Mouse (Mus musculus) limb, embryonic 10.5 days (tissue): Measurements from ENCODE around the gene Slc44a3. TPM values are rescaled to one million over a fixed set of nuclear protein-coding genes. Genes with fewer than 3 reads are reported as not detected.

Experiments used
- DNase-seq: peaks from one replicate; pipeline ENCODE4 v3.0.0-alpha.2; 2017; ENCODE audit warnings: low spot score
- H3K27ac ChIP-seq: fragments of 300-500 bp; sonication (generic); 2 replicates; pipeline ENCODE4 v1.5.1; 2016; ENCODE audit warnings: mild to moderate bottlenecking
- H3K27me3 ChIP-seq: fragments of 300-500 bp; sonication (generic); 2 replicates; pipeline ENCODE4 v1.6.1; 2016; ENCODE audit warnings: low read depth, mild to moderate bottlenecking; ENCODE audit not compliant: poor library complexity, severe bottlenecking
- H3K36me3 ChIP-seq: fragments of 300-500 bp; sonication (generic); 2 replicates; pipeline ENCODE4 v1.6.1; 2016; ENCODE audit warnings: mild to moderate bottlenecking, moderate library complexity
- H3K4me1 ChIP-seq: fragments of 300-500 bp; sonication (generic); 2 replicates; pipeline ENCODE4 v1.6.1; 2016
- H3K4me3 ChIP-seq: fragments of 300-500 bp; sonication (generic); 2 replicates; pipeline ENCODE4 v1.5.1; 2016; ENCODE audit warnings: mild to moderate bottlenecking, moderate library complexity
- H3K9me3 ChIP-seq: fragments of 300-500 bp; sonication (generic); replicated peaks from 2 replicates; pipeline ENCODE4 v1.6.1; 2016; ENCODE audit warnings: mild to moderate bottlenecking
- WGBS: fragments of 180-500 bp; shearing (Covaris S2); methylation state at CpG from one replicate; pipeline ENCODE4 v1.1.7; 2016; 5-methylcytosine and 5-hydroxymethylcytosine counted together
- polyA plus RNA-seq: library from polyadenylated mRNA; unstranded; fragments of >200 nt; fragmentation: Nextera tagmentation; extraction: Ambion mirVana; gene quantifications from 2 replicates; pipeline ENCODE4 v1.2.1, GENCODE M21; 2016

The Slc44a3 gene
- 0.23 and 0.53 TPM in 2 replicates for polyA plus RNA-seq

- Histone ChIP-seq H3K27ac (no peak within 1 kb of the TSS; the same call in 1 of the 2 replicates), H3K36me3 (no peaks in the 10 kb centered on the region), H3K4me3 (peak within 1 kb of the TSS; percentile 41), H3K4me1 (peaks cover 20% of the 10 kb centered on the region), H3K9me3 (no peaks in the 10 kb centered on the region), H3K27me3 (peaks cover 44% of the 10 kb centered on the region)
- 2% methylated on average over 24 of the region's 24 CpGs for WGBS
- DNase-seq: peak; percentile 45
Observed at GRCm38 (mm10) chr3:121532176-121532575, at the start of gene Slc44a3. TSS of gene Slc44a3 (minus strand) at chr3:121532404.

- Histone ChIP-seq H3K4me1 (peaks cover 41% of the 10 kb centered on the region), H3K4me3 (no peak overlapping the region), H3K36me3 (no peaks in the 10 kb centered on the region), H3K9me3 (no peaks in the 10 kb centered on the region), H3K27me3 (no peaks in the 10 kb centered on the region), H3K27ac (no peak overlapping the region)
- DNase-seq: no peak
- WGBS: 92% methylated on average over 6 of the region's 6 CpGs
Observed at GRCm38 (mm10) chr3:121579880-121580549, 47.8 kb upstream of the Slc44a3 start.

GRCm38 (mm10) chr3:121579402-121579801 lies 47.2 kb upstream of the Slc44a3 start:
- 92% methylated on average over 5 of the region's 5 CpGs for WGBS
- no peaks in the 10 kb centered on the region for H3K9me3 ChIP-seq
- no peaks in the 10 kb centered on the region for H3K27me3 ChIP-seq
- DNase-seq: no peak
- H3K27ac ChIP-seq: no peak overlapping the region
- peaks cover 35% of the 10 kb centered on the region for H3K4me1 ChIP-seq
- no peak overlapping the region for H3K4me3 ChIP-seq
- no peaks in the 10 kb centered on the region for H3K36me3 ChIP-seq

GRCm38 (mm10) chr3:121578706-121579105 lies 46.5 kb upstream of the Slc44a3 start:
- peaks cover 28% of the 10 kb centered on the region for H3K4me1 ChIP-seq
- WGBS: 62% methylated on average over 4 of the region's 5 CpGs
- no peaks in the 10 kb centered on the region for H3K27me3 ChIP-seq
- H3K4me3 ChIP-seq: no peak overlapping the region
- no peak overlapping the region for H3K27ac ChIP-seq
- H3K36me3 ChIP-seq: no peaks in the 10 kb centered on the region
- DNase-seq: no peak
- no peaks in the 10 kb centered on the region for H3K9me3 ChIP-seq

GRCm38 (mm10) chr3:121577641-121578040 lies 45.4 kb upstream of the Slc44a3 start:
- H3K9me3 ChIP-seq: no peaks in the 10 kb centered on the region
- no peaks in the 10 kb centered on the region for H3K36me3 ChIP-seq
- H3K4me3 ChIP-seq: no peak overlapping the region
- H3K27ac ChIP-seq: peak overlapping the region; percentile 89
- no peaks in the 10 kb centered on the region for H3K27me3 ChIP-seq
- peaks cover 26% of the 10 kb centered on the region for H3K4me1 ChIP-seq
- WGBS: 72% methylated on average over 5 of the region's 5 CpGs
- DNase-seq: no peak

- Histone ChIP-seq H3K36me3 (no peaks in the 10 kb centered on the region), H3K4me1 (peaks cover 26% of the 10 kb centered on the region), H3K27ac (peak overlapping the region; percentile 89), H3K27me3 (no peaks in the 10 kb centered on the region), H3K9me3 (no peaks in the 10 kb centered on the region), H3K4me3 (no peak overlapping the region)
- WGBS: 17% methylated on average over 10 of the region's 10 CpGs
- DNase-seq: peak; percentile 86
Observed at GRCm38 (mm10) chr3:121577032-121577591, 44.9 kb upstream of the Slc44a3 start.

GRCm38 (mm10) chr3:121576367-121576766 lies 44.2 kb upstream of the Slc44a3 start:
- Histone ChIP-seq H3K36me3 (no peaks in the 10 kb centered on the region), H3K27me3 (no peaks in the 10 kb centered on the region), H3K27ac (peak overlapping the region; percentile 89), H3K9me3 (no peaks in the 10 kb centered on the region), H3K4me1 (peaks cover 26% of the 10 kb centered on the region), H3K4me3 (no peak overlapping the region)
- WGBS: 48% methylated on average over 6 of the region's 6 CpGs
- peak; percentile 41 for DNase-seq

GRCm38 (mm10) chr3:121574386-121574785 lies 42.2 kb upstream of the Slc44a3 start:
- no peak overlapping the region for H3K27ac ChIP-seq
- H3K4me1 ChIP-seq: peaks cover 26% of the 10 kb centered on the region
- H3K9me3 ChIP-seq: no peaks in the 10 kb centered on the region
- WGBS: 88% methylated on average over 4 of the region's 4 CpGs
- no peak for DNase-seq
- H3K27me3 ChIP-seq: no peaks in the 10 kb centered on the region
- no peaks in the 10 kb centered on the region for H3K36me3 ChIP-seq
- H3K4me3 ChIP-seq: no peak overlapping the region

- Histone ChIP-seq H3K4me1 (peaks cover 26% of the 10 kb centered on the region), H3K4me3 (no peak overlapping the region), H3K27me3 (no peaks in the 10 kb centered on the region), H3K27ac (no peak overlapping the region), H3K9me3 (no peaks in the 10 kb centered on the region), H3K36me3 (no peaks in the 10 kb centered on the region)
- DNase-seq: no peak
- 88% methylated on average over 7 of the region's 7 CpGs for WGBS
Observed at GRCm38 (mm10) chr3:121573858-121574257, 41.7 kb upstream of the Slc44a3 start.

GRCm38 (mm10) chr3:121571491-121571890 lies 39.3 kb upstream of the Slc44a3 start:
- no peaks in the 10 kb centered on the region for H3K27me3 ChIP-seq
- DNase-seq: no peak
- H3K27ac ChIP-seq: no peak overlapping the region
- WGBS: 92% methylated on average over 4 of the region's 4 CpGs
- peaks cover 7% of the 10 kb centered on the region for H3K4me1 ChIP-seq
- no peaks in the 10 kb centered on the region for H3K9me3 ChIP-seq
- H3K36me3 ChIP-seq: no peaks in the 10 kb centered on the region
- H3K4me3 ChIP-seq: no peak overlapping the region

- Histone ChIP-seq H3K4me1 (no peaks in the 10 kb centered on the region; the same call in 1 of the 2 replicates), H3K9me3 (no peaks in the 10 kb centered on the region), H3K4me3 (no peak overlapping the region), H3K27me3 (no peaks in the 10 kb centered on the region), H3K27ac (no peak overlapping the region), H3K36me3 (no peaks in the 10 kb centered on the region)
- no peak for DNase-seq
- WGBS: 90% methylated on average over 11 of the region's 11 CpGs
Observed at GRCm38 (mm10) chr3:121570623-121571022, 38.4 kb upstream of the Slc44a3 start.

GRCm38 (mm10) chr3:121569767-121570166 lies 37.6 kb upstream of the Slc44a3 start:
- Histone ChIP-seq H3K36me3 (no peaks in the 10 kb centered on the region), H3K4me3 (no peak overlapping the region), H3K9me3 (no peaks in the 10 kb centered on the region), H3K27ac (no peak overlapping the region), H3K4me1 (no peaks in the 10 kb centered on the region; the same call in 1 of the 2 replicates), H3K27me3 (no peaks in the 10 kb centered on the region)
- no peak for DNase-seq
- WGBS: 77% methylated on average over 5 of the region's 5 CpGs

GRCm38 (mm10) chr3:121569004-121569403 lies 36.8 kb upstream of the Slc44a3 start:
- H3K9me3 ChIP-seq: no peaks in the 10 kb centered on the region
- H3K27ac ChIP-seq: no peak overlapping the region
- no peaks in the 10 kb centered on the region for H3K27me3 ChIP-seq
- WGBS: 92% methylated on average over 9 of the region's 9 CpGs
- H3K4me1 ChIP-seq: no peaks in the 10 kb centered on the region; the same call in 1 of the 2 replicates
- H3K4me3 ChIP-seq: no peak overlapping the region
- no peaks in the 10 kb centered on the region for H3K36me3 ChIP-seq
- DNase-seq: no peak
